Mouse (Mus musculus) ES-CJ7 (cell line): ENCODE measurements around the gene Ell.
"Not testable (repeated sequence)": the region's sequence is repeated elsewhere in the genome, so short reads cannot be mapped to it uniquely, and the experiment has no call there.

Experiments
- DNase-seq: peaks from one replicate; pipeline ENCODE4 v3.0.0; 2011; ENCODE audit warnings: low read depth, low spot score

Ell gene

GRCm38 (mm10) chr8:70563763-70564387, 24.6 kb downstream of the Ell start:
- no peak for DNase-seq

GRCm38 (mm10) chr8:70564696-70565235, 25.5 kb downstream of the Ell start:
- no peak for DNase-seq

- DNase-seq, result no peak
Measured at GRCm38 (mm10) chr8:70565561-70565960, 26.3 kb downstream of the Ell start.

- DNase-seq, result no peak
Measured at GRCm38 (mm10) chr8:70570360-70570759, 31.1 kb downstream of the Ell start.

- no peak for DNase-seq
Measured at GRCm38 (mm10) chr8:70570990-70571389, 31.7 kb downstream of the Ell start.

- DNase-seq, result no peak
Measured at GRCm38 (mm10) chr8:70574302-70574701, 35.0 kb downstream of the Ell start.

GRCm38 (mm10) chr8:70574915-70575314, 35.7 kb downstream of the Ell start:
- no peak for DNase-seq

GRCm38 (mm10) chr8:70577207-70577606, 38.0 kb downstream of the Ell start:
- DNase-seq, result no peak

GRCm38 (mm10) chr8:70583476-70584387, 44.5 kb downstream of the Ell start:
- no peak for DNase-seq

GRCm38 (mm10) chr8:70584606-70585257, 45.5 kb downstream of the Ell start:
- DNase-seq, result no peak

GRCm38 (mm10) chr8:70585258-70585652, 46.0 kb downstream of the Ell start:
- DNase-seq, result peak; percentile 67

GRCm38 (mm10) chr8:70587955-70588354, 48.7 kb downstream of the Ell start:
- not testable (repeated sequence) for DNase-seq

- DNase-seq, result no peak
Measured at GRCm38 (mm10) chr8:70591569-70591968, 52.3 kb downstream of the Ell start.

GRCm38 (mm10) chr8:70593173-70593572, 53.9 kb downstream of the Ell start:
- no peak for DNase-seq

GRCm38 (mm10) chr8:70593961-70594609, 54.8 kb downstream of the Ell start, which contains the start of gene Isyna1:
TSS of gene Isyna1 (plus strand) at chr8:70594373.
- peak; percentile 99 for DNase-seq

- peak; percentile 73 for DNase-seq
Measured at GRCm38 (mm10) chr8:70594621-70595564, 55.6 kb downstream of the Ell start.

- no peak for DNase-seq
Measured at GRCm38 (mm10) chr8:70595811-70596210, 56.6 kb downstream of the Ell start.

- DNase-seq, result no peak
Measured at GRCm38 (mm10) chr8:70596216-70596615, 57.0 kb downstream of the Ell start.

GRCm38 (mm10) chr8:70596775-70597416, 57.6 kb downstream of the Ell start:
- DNase-seq, result peak; percentile 70
